Mouse (Mus musculus) kidney, adult 2 months (tissue): ENCODE measurements around the gene Gm42417.

Experiments
- CTCF ChIP-seq: fragments of 200-500 bp; conservative IDR thresholded peaks from 2 replicates; pipeline ENCODE4 v1.5.1; 2011; ENCODE audit warnings: low read depth, mild to moderate bottlenecking, control low read depth, low read length, moderate library complexity, mixed read lengths; ENCODE audit not compliant: insufficient read depth, insufficient read length
- POLR2A ChIP-seq: fragments of 200-500 bp; IDR thresholded peaks from one replicate; pipeline ENCODE4 v1.6.1; 2011; ENCODE audit warnings: low read depth, low read length, control low read depth

- TF ChIP-seq POLR2A (no peak), CTCF (no peak)
Observed at GRCm38 (mm10) chr1:36572709-36573108, 33.5 kb upstream of the Gm42417 start.
